Mouse (Mus musculus) embryo, embryonic 11.5 days (tissue): ENCODE measurements around the gene Car4.

Experiments
- DNase-seq: peaks from one replicate; pipeline ENCODE4 v3.0.0-alpha.2; 2012; ENCODE audit warnings: low read depth, low spot score

The Car4 gene

GRCm38 (mm10) chr11:85003566-85003965 lies 46.0 kb downstream of the Car4 start:
- DNase-seq = no peak

- no peak for DNase-seq
Measured at GRCm38 (mm10) chr11:85013121-85013520, 55.5 kb downstream of the Car4 start.
